Mouse (Mus musculus) adrenal gland, postnatal 25 days (tissue): ENCODE results near the gene BC067074. TPM values are rescaled to one million over a fixed set of nuclear protein-coding genes. Genes with fewer than 3 reads are reported as not detected.
A peak's percentile ranks its signal among the peaks of the same experiment; 100 is the strongest.

Source experiments
- DNase-seq: peaks from one replicate; pipeline ENCODE4 v3.0.0; 2021; ENCODE audit warnings: mixed read lengths
- total RNA-seq: library from RNA; stranded (reverse); gene quantifications from 2 replicates; pipeline ENCODE4 v1.2.3, GENCODE M21; 2021

The BC067074 gene
- total RNA-seq, 1 experiment from 2014 or later, result 0.85 TPM

DNA sequence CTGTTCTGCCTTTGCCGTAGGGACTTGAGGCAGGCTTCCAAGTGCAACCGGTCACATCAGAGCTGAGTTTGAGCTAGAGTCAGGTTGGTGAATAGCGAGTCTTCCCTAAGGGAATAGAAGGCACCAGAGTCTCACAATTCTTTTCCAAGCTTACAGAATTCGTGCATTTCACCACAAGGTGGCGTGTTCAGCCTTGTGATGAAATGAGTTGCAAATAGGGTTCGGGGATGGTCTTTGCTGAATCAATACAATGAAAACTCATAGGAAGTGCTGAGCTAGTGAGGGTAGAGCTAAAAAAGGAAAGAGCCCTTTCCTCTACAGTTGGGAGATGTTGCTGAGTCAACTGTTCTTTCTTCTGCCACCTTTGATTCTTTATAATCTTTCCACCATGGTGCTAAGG lies 29.0 kb downstream of the BC067074 start:
- peak; percentile 7 for DNase-seq

DNA sequence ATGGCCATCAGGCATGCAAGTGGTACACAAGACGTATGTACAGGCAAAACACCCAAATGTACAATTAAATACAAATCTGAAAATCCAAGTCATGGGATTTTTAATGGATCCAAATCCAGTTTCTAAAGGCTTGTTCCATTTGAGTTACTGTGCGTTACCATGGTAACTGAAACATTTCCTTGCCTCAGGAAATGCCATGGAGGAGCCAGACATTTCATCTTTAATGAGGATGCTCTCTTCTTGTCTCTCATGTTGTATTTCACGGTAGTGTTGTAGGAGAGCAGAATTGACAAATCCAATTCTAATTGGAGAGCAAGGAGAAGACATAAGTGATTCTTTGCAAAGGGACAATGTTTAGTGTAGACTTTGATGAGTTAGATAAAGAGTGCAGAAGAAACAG lies 31.3 kb downstream of the BC067074 start:
- DNase-seq, result no peak

DNA sequence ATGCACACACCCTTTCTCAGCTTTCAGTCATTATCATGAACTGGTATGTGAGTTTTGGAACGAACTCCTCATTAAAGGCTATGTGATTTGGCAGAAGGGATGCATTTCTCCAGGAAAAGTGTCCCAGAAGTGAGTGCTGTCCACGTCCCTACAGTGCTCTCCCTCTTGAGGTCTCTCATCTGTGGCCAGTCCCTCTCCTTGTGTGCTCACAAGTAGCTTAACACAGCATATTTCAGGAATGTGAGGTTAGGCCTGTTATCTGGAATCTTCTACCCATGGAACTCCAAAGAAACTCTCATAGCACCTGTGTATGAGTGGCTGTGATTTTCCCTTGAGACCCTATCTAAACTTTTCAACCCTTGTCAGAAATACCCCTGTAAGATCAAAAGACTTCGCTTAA lies 32.7 kb downstream of the BC067074 start:
- no peak for DNase-seq

DNA sequence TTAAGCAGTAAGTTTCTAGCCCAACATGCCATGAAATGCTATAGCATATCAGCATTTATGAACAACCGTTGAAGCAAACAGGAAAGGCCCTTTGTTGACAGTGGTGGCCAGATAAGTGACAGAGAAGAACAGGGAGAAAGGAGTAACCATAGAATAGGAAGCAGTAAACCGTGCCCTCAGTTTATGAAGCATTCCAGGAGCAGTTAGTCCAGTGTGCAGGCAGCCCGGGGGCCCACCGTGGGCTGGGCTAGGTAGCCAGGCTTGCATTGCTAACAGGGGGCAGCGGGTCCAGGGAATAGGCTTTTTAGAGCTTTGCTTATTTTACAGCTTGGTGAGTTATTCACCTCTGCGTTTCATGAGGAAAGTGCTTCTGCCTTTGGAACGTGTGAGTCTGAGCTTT lies 39.3 kb downstream of the BC067074 start:
- no peak for DNase-seq

DNA sequence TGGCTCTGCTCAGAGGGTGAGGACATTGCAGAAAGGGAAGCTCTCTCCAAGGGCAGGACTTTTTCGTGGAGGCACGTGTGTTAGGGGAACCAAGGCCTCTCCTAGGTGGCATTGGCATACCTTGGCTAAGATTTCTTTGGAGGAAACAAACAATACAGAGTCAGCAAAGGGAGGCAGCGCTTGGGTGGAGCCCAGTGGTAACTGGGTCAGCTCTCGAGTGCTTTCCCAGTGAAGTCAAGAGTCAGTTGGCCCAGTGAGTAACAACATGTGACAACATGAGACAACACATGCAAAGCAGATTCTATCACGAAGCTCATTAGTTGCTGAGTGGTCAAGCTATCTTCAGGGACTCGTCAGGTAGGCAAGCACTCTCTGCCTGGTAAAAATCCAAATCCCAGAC lies 40.4 kb downstream of the BC067074 start:
- no peak for DNase-seq

DNA sequence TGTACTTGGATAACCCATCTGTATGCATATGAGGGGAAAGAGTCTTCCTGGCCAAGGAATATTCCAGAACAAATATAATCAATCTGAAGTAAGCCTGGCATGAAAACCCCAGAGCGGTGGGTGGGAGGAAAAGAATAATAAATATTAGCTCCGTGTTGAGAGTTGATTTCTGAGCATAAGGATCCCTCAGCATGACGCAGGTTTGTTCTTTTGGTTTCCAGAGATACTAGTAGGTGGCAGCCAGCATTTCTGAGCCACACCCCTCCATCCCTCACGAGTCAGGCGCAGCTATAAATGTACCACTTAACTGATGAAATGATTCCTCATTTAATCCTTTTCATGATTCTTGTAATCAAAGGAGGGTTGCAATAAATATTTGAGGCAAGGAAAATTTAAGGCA lies 41.0 kb downstream of the BC067074 start:
- no peak for DNase-seq

DNA sequence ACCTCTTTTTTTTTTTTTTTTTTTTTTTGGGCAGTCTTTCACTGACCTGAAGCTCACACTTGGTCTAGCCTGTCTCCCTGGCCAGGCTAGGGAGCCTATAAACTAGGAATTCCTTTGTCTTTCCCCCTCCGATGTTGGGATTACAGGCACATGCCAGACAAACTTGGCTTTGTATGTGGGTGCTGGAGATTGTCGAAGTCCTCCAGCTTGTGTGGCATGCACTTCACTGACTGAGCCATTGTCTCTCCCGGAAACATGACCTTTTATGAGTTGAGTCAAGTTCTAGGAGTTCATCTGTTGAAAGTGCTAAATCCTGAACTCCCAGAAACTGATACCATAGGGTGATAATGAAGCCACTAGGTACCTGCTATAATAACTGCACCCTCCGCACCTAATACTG lies 41.8 kb downstream of the BC067074 start:
- no peak for DNase-seq

DNA sequence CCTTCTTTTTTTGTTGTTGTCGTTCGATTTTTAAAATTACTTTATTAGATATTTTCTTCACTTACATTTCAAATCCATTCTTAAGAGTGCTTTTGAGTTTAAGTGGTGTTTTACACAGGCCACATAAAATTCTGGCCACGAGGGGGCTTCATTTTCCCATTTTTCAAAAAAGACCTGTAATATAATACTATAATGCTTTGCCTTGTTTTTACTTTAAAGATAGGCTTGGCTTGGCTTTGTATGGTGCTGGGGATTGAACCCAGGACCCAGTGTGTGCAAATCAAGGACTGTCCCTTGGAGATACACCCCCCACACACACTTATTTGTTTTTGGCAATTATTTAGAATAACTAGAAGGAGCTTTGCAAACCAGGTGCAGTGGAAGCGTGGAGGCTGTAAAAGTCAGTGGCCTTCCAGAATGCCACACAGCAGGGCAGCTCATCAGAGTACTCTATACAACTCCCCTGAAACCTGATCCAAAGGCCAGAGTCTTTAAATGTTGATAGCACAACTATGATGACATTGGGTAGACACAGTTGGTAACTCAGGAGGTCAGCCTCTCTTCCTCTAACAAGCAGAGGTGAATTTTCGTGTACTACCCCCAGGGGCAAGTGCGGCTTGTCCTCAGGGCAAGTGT lies 44.4 kb downstream of the BC067074 start:
- peak; percentile 51 for DNase-seq

DNA sequence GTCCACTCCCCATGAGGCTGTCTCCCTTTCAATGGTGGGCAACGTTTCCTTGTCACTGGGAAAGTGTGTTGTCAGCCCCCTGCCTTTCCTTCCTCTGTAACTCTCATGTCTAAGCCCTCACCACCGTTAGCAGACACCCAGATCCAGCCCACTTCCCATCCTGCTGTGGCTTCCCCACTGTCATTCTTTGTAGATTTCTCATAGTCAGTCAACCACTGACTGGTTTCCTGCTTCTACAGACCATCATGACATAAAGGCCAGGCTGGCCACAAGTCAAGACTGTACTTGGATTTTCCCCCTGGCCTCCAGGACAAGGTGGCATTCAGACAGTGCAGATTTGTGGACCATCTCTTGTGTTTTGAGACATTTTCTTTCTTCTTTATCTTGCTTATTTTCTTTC lies 47.7 kb downstream of the BC067074 start:
- DNase-seq, result no peak

DNA sequence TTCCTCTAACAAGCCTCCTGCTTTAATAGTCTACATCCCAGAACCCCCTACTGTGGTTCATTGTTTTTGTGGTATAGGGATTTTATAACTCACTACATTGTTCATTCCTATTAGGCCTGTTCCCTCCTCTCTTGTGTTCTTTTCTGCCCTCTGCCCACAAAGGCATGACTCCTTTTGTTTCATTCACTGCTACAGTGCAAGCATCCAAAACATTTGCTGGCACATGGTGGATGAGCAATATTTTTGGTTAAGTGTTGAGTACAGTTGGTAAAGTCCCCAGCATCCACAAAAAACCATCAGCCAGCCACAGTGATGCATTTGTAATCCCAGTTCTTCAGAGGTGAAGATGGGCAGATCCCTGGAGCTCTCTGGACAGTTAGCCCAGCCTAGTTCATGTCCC lies 48.2 kb downstream of the BC067074 start:
- no peak for DNase-seq

DNA sequence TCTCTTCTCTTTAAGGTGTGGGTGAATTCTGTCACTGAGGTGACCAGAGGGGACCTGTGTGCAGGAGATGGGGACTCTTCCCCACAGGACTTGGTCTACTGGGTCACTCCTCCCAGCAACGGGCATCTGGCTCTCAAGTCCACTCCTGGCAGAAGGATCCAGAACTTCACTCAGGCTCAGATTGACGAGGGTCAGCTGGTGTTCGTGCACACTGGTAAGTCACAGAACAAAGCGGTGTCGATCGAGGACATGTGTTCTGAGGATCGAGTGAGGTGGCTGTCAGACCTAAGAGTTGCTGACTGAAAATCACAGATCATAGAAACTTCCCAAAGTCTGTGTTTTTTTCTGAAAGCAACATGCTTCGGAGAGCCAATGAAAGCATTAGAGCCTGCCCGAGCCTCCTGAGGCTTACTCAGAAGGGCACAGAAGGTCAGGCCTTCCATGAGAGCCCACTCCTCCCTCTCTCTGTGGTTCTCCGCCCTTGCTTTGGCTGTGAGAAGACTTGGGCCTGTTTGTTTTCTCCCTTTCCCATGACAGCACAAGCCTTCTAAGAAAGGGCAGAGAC lies 49.5 kb downstream of the BC067074 start:
- no peak for DNase-seq

DNA sequence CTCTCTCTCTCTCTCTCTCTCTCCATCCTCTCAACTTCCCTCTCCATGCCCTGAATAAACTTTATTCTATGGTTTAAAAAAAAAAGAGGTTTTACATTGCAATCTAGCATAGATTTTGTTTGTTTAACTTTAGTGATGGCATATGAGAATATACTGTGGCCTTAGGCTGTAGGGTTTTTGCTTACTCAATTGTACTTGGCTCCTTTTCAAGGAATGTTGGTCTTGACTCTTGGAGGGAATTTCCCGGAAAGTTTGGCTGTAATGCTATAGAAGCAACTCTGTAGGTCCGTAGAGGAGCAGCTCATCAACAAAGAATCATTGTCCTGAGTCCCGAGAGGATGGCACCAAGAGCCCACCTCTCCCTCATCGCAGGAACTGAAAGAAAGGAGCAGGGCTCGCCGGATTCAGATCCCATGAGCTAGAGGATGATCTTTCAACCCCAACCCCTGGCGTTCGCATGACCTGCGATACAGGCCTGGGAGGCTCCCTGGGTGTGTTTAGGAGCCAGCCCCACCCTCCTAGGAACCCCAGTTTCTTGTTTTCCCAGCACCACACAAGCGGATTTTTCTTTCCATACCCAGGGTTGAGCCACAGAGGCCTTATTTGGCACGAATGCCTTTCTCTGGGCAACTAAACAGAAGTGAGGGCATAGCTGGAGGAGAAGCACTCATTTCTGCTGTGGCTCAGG lies 57.9 kb downstream of the BC067074 start:
- DNase-seq, result no peak

DNA sequence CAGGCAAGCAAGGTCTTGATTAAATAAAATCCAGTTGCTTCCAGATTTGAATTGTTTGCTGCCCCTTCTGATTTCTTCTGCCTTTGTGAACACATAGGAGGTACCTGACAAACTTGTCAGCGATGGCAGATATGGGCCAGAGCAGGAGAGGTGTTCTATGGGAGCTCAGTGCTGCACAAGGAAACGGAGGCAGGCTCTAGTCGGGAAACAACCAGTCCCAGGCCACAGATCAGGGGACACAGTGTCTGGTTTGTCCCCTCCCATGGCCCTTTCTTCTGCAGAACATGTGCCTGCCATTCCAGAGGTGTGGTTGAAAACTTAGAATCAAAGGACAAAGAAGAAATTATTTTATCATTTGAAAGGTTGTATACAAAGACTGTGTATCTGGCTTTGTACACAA lies 60.6 kb downstream of the BC067074 start:
- no peak for DNase-seq

DNA sequence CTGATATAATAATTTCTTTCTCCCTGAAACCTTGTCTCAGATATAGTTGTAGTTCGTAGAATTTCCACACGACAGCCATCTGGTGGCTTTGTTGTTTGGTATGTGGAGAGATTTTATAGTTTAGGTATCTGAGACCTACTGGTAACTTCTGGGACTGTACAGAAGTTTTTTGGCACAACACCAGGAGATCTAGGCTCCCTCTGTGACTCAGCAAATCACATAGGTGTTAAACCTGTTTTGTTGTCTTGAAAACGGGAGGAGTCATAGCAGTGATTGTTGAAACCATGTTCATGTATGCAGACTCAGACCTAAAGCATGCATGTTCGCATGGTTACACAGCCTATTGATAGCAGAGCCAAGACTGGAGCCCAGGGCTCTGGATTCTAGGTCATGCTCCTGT lies 61.0 kb downstream of the BC067074 start:
- no peak for DNase-seq

DNA sequence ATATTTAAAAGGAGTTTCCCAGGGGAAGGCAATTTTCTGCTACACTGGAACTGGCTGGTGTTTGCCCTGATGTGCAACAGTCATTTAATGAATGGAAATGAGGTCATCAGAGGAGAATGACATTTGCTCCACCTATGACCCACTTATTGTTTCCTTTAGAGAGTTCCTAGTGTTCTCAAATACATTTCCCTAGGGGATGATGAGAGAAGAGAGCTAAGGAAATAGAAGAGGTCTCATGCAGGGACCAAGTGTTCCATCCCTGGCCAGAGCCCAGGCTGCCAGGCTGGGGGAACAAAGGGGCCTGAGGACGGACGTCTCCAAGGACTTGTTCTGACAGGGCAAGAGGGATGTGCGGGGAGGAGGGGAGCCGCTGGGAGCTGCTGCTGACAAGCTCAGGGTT lies 62.1 kb downstream of the BC067074 start:
- no peak for DNase-seq

DNA sequence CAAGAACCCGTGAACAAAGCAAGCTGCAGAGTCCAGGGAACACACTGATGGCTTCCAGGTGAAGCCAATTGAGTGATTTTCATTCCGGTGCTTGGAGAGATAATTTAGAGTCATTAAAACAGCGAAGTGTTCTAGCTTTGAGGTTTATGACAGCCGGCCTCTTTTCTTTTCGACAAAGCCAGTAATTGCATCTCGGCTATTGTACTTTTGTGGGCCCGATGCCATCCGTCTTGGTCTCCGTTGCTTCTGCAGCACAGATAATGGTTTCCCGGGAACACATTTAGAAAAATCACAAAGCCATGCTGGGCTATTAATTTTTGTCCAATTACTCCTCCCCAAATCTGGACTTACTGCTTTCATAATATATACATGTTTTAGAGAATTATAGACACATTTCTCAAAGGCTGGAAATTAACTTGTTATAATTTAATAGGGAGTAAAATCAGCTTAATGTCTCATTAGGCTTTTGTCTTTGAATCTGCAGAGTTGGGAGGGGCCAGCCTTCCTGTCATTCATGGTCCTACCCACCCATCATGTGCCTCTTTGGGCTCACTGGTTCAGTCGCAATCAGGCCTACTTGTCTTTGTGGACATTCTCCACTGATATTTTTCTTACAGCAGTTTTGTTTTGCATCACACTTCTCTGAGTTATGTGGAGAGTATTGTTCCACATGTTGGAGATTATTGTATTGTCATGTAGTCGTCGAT lies 64.6 kb downstream of the BC067074 start:
- DNase-seq, result no peak

DNA sequence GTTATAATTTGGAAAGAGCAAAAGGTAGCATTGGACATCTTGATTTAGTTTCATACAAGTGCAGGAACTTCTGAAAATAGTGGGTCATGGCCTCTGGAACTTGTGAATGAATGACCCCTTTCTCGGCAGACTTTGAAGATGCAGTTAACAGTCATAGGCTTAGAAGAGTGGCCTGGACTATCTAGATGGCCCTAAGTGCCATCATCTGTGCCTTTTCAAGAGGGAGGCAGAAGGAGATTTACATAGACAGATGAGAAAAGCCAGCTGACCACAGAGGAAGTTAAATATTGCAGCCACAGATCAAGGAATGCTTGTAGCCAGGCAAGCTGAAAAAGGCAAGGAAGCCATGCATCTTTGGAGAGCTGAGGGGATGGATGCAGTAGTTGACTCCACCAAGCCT lies 66.7 kb downstream of the BC067074 start:
- no peak for DNase-seq

DNA sequence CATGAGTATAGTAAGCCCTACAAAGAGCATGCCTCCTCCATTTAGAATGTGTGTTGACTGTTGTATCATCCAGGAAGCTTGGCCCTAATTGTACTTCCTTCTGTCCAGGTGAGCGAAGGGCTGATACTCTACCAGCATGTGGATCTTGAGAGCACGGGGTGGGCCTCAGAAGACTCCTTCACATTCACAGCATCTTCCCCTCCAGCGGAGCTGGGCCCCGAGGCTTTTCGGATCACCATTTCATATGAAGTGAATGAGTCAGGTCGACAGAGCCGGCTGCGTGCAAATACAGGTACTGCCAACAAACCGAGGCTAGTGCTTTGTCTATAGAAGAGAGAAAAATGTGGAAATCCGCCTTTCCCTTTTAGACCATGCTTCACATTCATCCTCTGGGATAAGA lies 73.0 kb downstream of the BC067074 start:
- no peak for DNase-seq

DNA sequence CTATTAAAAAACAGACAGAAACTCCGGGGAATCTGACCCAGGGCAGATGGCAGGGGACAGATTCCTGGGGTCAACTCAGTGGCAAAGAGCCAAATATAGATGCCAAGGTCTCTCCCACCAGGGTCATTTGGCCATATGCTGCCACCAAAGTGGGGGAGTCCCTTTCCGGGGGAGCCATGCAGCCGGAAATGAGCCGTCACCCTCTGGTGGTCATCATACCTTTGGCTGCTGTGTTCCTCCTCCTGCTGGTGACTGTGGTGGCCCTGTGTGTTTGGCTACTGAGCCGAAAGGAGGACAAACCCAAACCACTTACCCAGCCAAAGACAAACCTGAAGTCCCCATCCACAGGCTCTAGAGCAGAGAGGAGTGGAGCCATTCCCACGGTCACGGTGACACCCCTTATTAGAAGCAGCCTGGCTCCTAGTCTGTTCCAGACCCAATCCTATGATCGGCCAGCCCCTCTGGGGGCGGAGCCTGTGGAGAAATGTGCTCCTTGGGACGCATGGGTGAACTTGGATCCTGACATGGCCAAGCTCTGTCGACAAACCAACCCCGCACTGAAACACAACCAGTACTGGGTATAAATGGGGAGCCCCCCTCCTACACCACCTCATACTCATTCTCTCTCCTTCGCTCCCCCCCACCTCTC lies 76.1 kb downstream of the BC067074 start:
- no peak for DNase-seq

DNA sequence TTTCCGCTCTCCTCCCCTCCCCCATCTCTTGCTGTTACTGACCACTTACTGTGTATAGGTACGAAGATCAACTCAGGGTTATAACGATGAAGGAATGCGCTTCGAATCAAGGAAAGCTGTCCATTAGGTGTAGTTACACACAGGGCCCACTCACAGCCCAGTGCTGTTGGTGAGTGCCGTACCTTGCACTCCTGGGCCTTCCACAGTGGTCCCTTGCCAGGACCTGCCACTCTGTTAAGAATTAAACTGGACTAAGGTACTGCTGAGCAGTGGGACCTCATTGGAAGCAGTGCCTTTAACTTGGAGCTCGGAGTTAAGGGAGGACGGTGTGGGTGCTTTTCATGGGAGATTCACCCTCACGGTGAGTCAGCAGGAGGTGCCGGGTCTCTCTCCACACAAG lies 76.7 kb downstream of the BC067074 start:
- DNase-seq, result no peak

DNA sequence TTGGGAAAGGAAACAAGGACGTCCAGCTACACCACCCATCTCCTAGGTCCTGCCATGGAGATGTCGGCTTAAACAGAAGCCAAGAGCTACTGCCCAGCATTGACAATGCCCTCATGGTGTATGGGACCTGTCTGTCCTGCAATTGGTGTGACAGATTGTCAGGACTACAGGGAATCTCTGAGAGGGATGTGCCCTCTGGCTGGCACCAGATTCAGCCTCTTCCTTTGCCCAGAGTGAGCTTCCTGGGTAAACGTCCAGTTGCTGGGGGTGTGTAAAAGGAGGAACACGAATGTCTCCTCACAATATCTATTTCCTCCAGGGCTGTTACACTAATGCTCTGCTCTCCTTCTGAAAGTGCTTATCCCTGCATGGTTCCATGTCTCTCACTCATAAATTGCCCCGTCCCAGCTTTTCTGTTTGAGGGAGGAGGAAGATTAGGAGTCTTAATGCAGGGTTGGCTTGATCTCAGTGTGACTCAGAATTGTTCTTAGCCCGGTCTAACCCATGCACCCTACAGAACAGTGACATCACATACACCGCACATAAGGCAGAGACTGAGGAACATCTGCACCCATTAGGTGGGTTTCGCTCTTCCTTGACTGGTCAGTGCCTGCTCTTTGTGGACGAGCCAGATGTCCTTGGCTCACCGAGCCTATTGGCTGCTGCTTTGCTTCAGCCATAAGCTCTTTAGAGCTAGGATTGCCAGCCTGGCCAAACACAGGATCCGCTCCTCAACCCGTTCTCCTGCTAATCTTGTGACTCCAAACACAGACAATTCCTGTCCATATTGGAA lies 80.5 kb downstream of the BC067074 start:
- no peak for DNase-seq

DNA sequence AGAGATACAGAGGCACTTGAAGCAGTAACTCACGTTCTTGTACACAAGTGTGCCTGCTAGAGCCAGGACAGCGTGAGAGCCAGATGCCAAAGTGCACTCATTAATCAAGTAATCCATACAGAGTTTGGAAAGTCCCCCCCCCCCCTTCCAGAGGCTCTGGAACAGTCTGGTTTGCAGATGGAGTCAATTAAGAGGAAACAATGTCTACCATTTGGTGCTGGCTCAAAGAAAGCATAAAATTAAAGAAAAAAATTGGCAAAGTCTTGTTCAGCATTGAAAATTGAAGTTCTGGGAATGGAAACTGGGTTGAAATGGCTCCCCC lies 81.1 kb downstream of the BC067074 start:
- no peak for DNase-seq
